Mouse (Mus musculus): ENCODE measurements at regions not wholly inside any gene's neighbourhood (a gene's known extent, or its start where the extent isn't known, plus 50 kb on each side); places are given as distances from the start of the nearest gene placed in this dataset.

DNA sequence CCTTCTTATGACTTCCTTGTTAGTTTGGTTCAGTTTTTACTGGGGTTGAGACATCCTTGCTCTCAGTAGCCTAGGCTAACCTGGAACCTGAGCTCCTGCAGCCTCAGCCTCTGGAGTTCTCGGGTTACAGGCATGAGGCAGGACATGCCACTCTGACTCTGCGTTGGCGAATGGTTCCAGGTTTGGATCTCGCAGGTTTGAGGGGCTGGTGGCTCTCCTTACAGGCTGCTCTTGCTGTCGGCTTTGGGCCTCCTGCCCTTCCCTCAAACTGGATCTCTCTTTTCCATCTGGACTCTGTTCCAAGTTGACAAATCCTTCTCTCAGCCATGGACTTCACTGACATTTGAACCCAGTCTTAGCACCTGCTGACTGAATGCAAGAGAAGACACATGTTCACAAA is 325.4 kb downstream of the Zfp706 start:
- WGBS = 80% methylated on average over 5 of the region's 5 CpGs
- no peaks in the 10 kb centered on the region for H3K27me3 ChIP-seq (ENCODE audit: control insufficient read depth, insufficient read depth, low read depth, low read length)
- H3K36me3 ChIP-seq (ENCODE audit: control insufficient read depth, insufficient read depth, low read length) = no peaks in the 10 kb centered on the region
- ATAC-seq = no peak
- no peak overlapping the region for H3K4me3 ChIP-seq (ENCODE audit: low read depth, low read length)
- no peaks in the 10 kb centered on the region for H3K9me3 ChIP-seq (replicated peaks; ENCODE audit: control insufficient read depth, low read length, poor library complexity, severe bottlenecking)
- H3K27ac ChIP-seq (ENCODE audit: low read length) = no peak overlapping the region
- H3K4me1 ChIP-seq (ENCODE audit: control insufficient read depth, insufficient read depth, low read length) = no peaks in the 10 kb centered on the region
- H3K4me2 ChIP-seq (ENCODE audit: low read length) = no peak overlapping the region
- no peak overlapping the region for H3K9ac ChIP-seq (ENCODE audit: low read depth, low read length)

DNA sequence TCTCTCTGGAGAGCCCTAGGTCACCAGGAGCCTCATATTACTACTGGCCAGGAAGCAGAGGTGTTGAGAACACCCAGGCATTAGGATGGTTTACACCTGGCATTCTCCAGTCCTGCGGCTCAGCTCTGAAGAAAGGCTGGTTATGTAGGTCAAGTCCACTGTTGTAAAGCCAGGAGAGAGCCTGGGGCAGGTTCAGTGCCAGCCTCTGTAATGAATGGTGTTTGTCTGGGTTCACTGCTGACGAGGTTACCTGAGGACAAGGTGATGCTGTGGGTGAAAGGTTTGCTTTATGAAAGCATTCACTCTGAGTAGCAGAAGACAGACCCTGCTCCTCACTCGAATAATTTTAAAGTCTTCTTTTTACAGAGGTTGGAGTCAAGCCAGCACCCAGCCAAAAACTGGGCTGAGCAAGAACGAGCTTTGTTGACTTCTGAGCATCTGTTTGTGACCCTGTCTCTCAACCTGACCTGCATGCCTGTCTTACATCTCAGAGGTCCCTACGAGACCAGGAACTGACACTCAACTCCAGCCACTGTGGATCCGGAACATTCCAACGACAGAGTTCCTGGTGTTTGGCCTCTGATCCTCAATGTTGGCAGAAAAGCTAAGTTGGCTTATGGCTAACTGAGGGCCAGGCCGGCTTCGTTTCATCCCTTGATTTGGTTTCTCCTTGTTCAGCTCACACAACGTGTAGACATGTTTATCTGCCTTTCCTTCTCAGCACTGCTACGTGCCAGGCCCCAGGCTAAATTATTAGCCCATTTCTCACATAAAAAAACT is 327.0 kb downstream of the Zfp706 start:
- H3K36me3 ChIP-seq (ENCODE audit: control insufficient read depth, insufficient read depth, low read length) = no peaks in the 10 kb centered on the region
- no peaks in the 10 kb centered on the region for H3K27me3 ChIP-seq (ENCODE audit: control insufficient read depth, insufficient read depth, low read depth, low read length)
- no peak overlapping the region for H3K4me3 ChIP-seq (ENCODE audit: low read depth, low read length)
- H3K9ac ChIP-seq (ENCODE audit: low read depth, low read length) = no peak overlapping the region
- no peaks in the 10 kb centered on the region for H3K9me3 ChIP-seq (replicated peaks; ENCODE audit: control insufficient read depth, low read length, poor library complexity, severe bottlenecking)
- WGBS = 88% methylated on average over 11 of the region's 11 CpGs
- H3K4me2 ChIP-seq (ENCODE audit: low read length) = no peak overlapping the region
- H3K4me1 ChIP-seq (ENCODE audit: control insufficient read depth, insufficient read depth, low read length) = no peaks in the 10 kb centered on the region
- no peak for ATAC-seq
- H3K27ac ChIP-seq (ENCODE audit: low read length) = no peak overlapping the region

DNA sequence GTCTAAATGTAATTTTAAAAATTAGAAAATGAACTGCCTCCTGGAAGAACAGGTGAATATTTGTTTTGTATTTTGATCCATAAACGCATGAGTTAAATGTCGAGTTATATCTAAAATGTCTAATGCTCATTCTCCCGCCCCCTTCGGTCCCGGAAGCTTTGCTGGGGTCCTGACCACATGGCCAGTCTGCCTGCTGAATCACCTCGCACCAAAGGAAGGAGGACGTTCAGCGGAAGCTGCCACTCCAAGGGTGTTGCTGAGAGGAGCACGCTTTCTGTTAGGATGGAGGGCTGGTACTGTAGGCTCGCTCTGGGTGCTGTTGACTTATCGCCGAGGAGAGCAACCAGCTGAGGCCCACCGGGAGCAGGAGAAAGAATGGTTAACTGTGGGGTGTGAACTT is 328.0 kb downstream of the Zfp706 start:
- 90% methylated on average over 13 of the region's 13 CpGs for WGBS
- H3K4me2 ChIP-seq (ENCODE audit: low read length) = no peak overlapping the region

DNA sequence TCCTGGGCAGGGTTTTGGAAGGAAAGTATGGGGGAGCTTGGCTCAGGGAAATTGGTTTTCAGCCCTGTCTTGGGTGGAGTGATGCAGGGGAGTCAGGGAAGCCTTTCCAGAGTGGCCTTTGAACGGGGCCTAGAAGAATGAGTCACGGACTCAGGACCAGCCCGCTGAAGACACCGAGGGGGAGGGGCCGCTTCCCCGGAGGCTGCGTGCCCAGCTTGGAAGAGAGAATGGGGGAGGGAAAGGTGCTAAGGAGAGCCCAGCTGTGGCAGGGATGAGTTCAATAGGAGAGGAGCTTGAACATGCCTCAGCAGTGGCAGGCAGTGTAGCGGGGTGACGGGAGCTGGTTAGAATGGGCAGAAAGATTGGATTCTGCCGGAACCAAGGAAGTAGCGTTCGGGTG is 337.8 kb downstream of the Zfp706 start:
- WGBS = 26% methylated on average over 12 of the region's 12 CpGs
- H3K4me2 ChIP-seq (ENCODE audit: low read length) = no peak overlapping the region

More for the DNA sequence above, 328.0 kb downstream of the Zfp706 start:
- H3K4me1 ChIP-seq (ENCODE audit: control insufficient read depth, insufficient read depth, low read length) = no peaks in the 10 kb centered on the region
- no peaks in the 10 kb centered on the region for H3K27me3 ChIP-seq (ENCODE audit: control insufficient read depth, insufficient read depth, low read depth, low read length)
- H3K9ac ChIP-seq (ENCODE audit: low read depth, low read length) = no peak overlapping the region
- H3K36me3 ChIP-seq (ENCODE audit: control insufficient read depth, insufficient read depth, low read length) = no peaks in the 10 kb centered on the region
- no peak for ATAC-seq
- H3K9me3 ChIP-seq (replicated peaks; ENCODE audit: control insufficient read depth, low read length, poor library complexity, severe bottlenecking) = no peaks in the 10 kb centered on the region
- no peak overlapping the region for H3K4me3 ChIP-seq (ENCODE audit: low read depth, low read length)
- H3K27ac ChIP-seq (ENCODE audit: low read length) = no peak overlapping the region

DNA sequence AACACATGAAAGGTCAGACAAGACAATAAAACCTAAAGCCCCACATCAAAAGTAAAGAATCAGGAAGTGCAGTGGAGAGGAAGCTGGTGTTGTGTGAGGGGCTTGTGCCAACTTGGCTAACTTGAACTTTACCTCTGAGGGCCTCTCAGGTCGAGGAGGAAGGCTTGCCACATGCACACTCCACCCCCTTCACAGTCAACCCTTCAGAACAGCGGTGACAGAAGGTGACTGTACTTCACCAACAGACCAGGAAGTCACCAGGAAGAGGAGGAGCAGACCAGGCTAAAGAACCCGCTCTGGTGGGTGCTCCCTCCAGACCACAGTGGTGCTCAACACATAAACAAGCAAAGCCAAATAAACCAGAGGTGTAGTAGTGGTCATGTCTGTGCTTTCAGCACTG is 341.0 kb downstream of the Zfp706 start:
- 58% methylated on average over 3 of the region's 3 CpGs for WGBS
- Histone ChIP-seq H3K4me1 (ENCODE audit: control insufficient read depth, insufficient read depth, low read length) (peaks cover 4% of the 10 kb centered on the region; the same call in 1 of the 2 replicates), H3K27ac (ENCODE audit: low read length) (no peak overlapping the region), H3K9me3 (replicated peaks; ENCODE audit: control insufficient read depth, low read length, poor library complexity, severe bottlenecking) (no peaks in the 10 kb centered on the region), H3K9ac (ENCODE audit: low read depth, low read length) (no peak overlapping the region), H3K4me3 (ENCODE audit: low read depth, low read length) (no peak overlapping the region), H3K4me2 (ENCODE audit: low read length) (no peak overlapping the region), H3K36me3 (ENCODE audit: control insufficient read depth, insufficient read depth, low read length) (no peaks in the 10 kb centered on the region), H3K27me3 (ENCODE audit: control insufficient read depth, insufficient read depth, low read depth, low read length) (no peaks in the 10 kb centered on the region)
- no peak for ATAC-seq

More for the DNA sequence above, 337.8 kb downstream of the Zfp706 start:
- no peaks in the 10 kb centered on the region for H3K9me3 ChIP-seq (replicated peaks; ENCODE audit: control insufficient read depth, low read length, poor library complexity, severe bottlenecking)
- no peak for ATAC-seq
- no peak overlapping the region for H3K27ac ChIP-seq (ENCODE audit: low read length)
- H3K36me3 ChIP-seq (ENCODE audit: control insufficient read depth, insufficient read depth, low read length) = no peaks in the 10 kb centered on the region
- H3K4me3 ChIP-seq (ENCODE audit: low read depth, low read length) = no peak overlapping the region
- H3K27me3 ChIP-seq (ENCODE audit: control insufficient read depth, insufficient read depth, low read depth, low read length) = no peaks in the 10 kb centered on the region
- H3K9ac ChIP-seq (ENCODE audit: low read depth, low read length) = no peak overlapping the region
- peaks cover 4% of the 10 kb centered on the region; the same call in 1 of the 2 replicates for H3K4me1 ChIP-seq (ENCODE audit: control insufficient read depth, insufficient read depth, low read length)

DNA sequence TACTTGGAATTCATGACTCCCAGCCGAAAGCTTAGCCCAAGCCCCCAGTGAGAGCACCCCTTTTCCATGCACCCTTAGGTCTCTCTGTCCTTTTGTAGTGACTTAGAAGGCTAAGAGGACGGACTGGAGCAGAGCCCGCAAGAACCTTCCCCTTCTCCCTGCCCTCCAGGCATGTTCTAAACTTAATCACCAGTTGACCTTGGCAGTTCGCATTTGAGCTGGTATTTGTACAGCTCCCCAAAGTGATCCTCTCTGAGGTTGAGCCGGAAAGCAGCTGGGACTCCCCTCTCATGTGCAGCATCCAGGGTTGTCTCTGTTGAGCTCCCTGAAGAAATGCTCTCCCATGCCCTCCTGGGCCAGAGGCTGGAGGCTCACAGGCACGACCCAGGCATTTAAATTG is 343.2 kb downstream of the Zfp706 start:
- no peak overlapping the region for H3K4me2 ChIP-seq (ENCODE audit: low read length)
- 76% methylated on average over 6 of the region's 6 CpGs for WGBS

DNA sequence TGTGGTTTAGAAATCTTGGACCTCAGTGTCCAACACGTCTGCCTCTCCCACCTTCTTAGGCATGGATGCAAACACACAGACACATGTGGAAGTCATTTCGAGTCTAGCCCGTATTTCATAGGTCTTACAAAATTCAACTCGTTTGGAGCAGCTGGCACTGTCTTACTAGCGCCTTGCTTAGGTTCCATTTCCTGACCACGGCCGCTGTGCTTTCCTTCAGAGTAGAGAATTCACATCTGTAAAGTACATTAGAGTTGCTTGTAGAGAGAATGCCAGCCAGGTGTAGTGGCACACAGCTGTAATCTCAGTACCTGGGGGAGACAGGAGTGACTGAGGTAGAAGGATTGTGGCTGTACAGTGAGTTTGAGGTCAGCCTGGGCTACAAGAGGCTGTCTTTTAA is 346.6 kb downstream of the Zfp706 start:
- Histone ChIP-seq H3K9ac (ENCODE audit: low read depth, low read length) (no peak overlapping the region), H3K9me3 (replicated peaks; ENCODE audit: control insufficient read depth, low read length, poor library complexity, severe bottlenecking) (no peaks in the 10 kb centered on the region), H3K4me2 (ENCODE audit: low read length) (no peak overlapping the region), H3K4me3 (ENCODE audit: low read depth, low read length) (no peak overlapping the region), H3K27ac (ENCODE audit: low read length) (no peak overlapping the region), H3K27me3 (ENCODE audit: control insufficient read depth, insufficient read depth, low read depth, low read length) (no peaks in the 10 kb centered on the region), H3K4me1 (ENCODE audit: control insufficient read depth, insufficient read depth, low read length) (no peaks in the 10 kb centered on the region), H3K36me3 (ENCODE audit: control insufficient read depth, insufficient read depth, low read length) (no peaks in the 10 kb centered on the region)
- ATAC-seq = no peak
- 88% methylated on average over 7 of the region's 7 CpGs for WGBS

More for the DNA sequence above, 343.2 kb downstream of the Zfp706 start:
- Histone ChIP-seq H3K9ac (ENCODE audit: low read depth, low read length) (no peak overlapping the region), H3K36me3 (ENCODE audit: control insufficient read depth, insufficient read depth, low read length) (no peaks in the 10 kb centered on the region), H3K27me3 (ENCODE audit: control insufficient read depth, insufficient read depth, low read depth, low read length) (no peaks in the 10 kb centered on the region), H3K4me1 (ENCODE audit: control insufficient read depth, insufficient read depth, low read length) (no peaks in the 10 kb centered on the region), H3K27ac (ENCODE audit: low read length) (no peak overlapping the region), H3K9me3 (replicated peaks; ENCODE audit: control insufficient read depth, low read length, poor library complexity, severe bottlenecking) (no peaks in the 10 kb centered on the region), H3K4me3 (ENCODE audit: low read depth, low read length) (no peak overlapping the region)
- no peak for ATAC-seq
